Mouse (Mus musculus): Measurements from ENCODE around the gene Fchsd2. TPM values are rescaled to one million over a fixed set of nuclear protein-coding genes. Genes with fewer than 3 reads are reported as not detected.

The Fchsd2 gene
- polyA plus RNA-seq, 1 experiment from 2014 or later, result 8.0 TPM

DNA sequence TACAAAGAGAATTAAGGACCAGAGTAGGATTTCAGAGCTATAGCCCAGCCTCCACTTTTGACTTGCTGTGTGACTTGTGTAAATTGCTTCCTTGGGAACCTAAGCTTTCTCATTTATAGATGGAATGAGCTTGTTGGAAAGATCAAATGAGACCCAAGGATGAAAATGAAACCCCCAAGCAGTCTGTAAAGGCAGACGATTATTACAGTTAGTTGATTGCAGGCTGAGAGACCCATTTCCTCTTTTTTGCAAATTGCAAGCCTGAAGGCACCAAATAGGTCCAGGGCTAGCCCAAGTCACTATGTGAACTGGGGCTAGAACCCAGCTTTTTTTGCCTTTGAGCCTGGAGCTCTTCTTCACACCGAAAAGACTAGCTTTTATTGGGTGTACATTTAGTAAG, 218.4 kb downstream of the Fchsd2 start:
- peak overlapping the region; percentile 78 for H3K9ac ChIP-seq
- H3K27me3 ChIP-seq (replicated peaks), result no peaks in the 10 kb centered on the region
- WGBS (ENCODE audit: insufficient replicate concordance), result 16% methylated on average over 2 of the region's 2 CpGs
- peak overlapping the region; percentile 93 for H3K27ac ChIP-seq
- no peaks in the 10 kb centered on the region for H3K9me3 ChIP-seq (replicated peaks)
- H3K4me2 ChIP-seq, result peak overlapping the region; percentile 74
- no peaks in the 10 kb centered on the region for H3K36me3 ChIP-seq
- H3K4me1 ChIP-seq, result peaks cover 46% of the 10 kb centered on the region
- no peak for ATAC-seq
- peak overlapping the region; percentile 68 for H3K4me3 ChIP-seq

DNA sequence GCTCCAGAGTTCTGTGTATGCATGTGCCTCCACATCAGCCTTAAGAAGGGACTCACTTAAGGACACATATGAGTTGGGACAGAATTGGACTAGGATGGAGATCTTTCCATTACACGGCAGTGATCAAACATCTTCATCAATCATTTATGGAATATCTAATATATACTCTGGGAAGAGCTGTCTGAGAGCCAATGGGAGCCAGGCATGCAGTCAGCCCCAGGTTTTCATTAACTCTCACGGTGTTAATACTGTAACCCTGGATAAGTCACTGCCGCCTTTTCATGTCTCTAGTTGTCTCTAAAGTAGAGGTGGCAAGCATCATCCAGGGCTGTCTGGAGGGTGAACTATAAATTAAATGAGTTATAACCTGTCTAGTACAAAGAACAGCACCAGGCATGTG, 220.4 kb downstream of the Fchsd2 start:
- 78% methylated on average over 3 of the region's 3 CpGs for WGBS (ENCODE audit: insufficient replicate concordance)
- Histone ChIP-seq H3K4me1 (peaks cover 66% of the 10 kb centered on the region), H3K9me3 (replicated peaks) (no peaks in the 10 kb centered on the region), H3K27me3 (replicated peaks) (no peaks in the 10 kb centered on the region), H3K27ac (no peak overlapping the region), H3K4me2 (no peak overlapping the region), H3K36me3 (no peaks in the 10 kb centered on the region), H3K9ac (no peak overlapping the region), H3K4me3 (no peak overlapping the region)
- ATAC-seq, result no peak

DNA sequence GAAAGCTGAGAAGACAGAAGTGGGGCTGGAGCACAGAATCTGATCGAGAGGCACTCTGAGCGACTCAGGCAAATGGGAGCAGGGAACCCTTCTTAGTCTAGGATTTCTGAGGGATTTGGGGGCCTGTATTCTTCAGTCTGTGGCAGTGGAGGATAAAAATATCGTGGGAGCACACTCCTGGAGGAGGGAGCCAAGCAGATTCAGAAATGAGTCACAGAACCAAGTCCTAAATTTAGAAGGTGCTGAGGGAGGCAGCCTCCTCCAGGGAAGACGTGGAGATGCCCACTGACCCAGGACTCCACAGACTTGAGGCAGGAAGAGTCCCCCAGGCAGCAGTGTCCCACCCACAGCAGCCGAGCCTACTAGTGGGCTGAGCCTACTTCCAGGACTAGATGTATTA, 221.7 kb downstream of the Fchsd2 start:
- H3K9me3 ChIP-seq (replicated peaks), result no peaks in the 10 kb centered on the region
- no peak for ATAC-seq
- H3K9ac ChIP-seq, result no peak overlapping the region
- H3K4me3 ChIP-seq, result no peak overlapping the region
- H3K36me3 ChIP-seq, result no peaks in the 10 kb centered on the region
- no peak overlapping the region for H3K27ac ChIP-seq
- H3K27me3 ChIP-seq (replicated peaks), result no peaks in the 10 kb centered on the region
- H3K4me1 ChIP-seq, result peaks cover 79% of the 10 kb centered on the region
- H3K4me2 ChIP-seq, result no peak overlapping the region
- 69% methylated on average over 5 of the region's 5 CpGs for whole genome bisulfite sequencing (ENCODE audit: insufficient replicate concordance)

DNA sequence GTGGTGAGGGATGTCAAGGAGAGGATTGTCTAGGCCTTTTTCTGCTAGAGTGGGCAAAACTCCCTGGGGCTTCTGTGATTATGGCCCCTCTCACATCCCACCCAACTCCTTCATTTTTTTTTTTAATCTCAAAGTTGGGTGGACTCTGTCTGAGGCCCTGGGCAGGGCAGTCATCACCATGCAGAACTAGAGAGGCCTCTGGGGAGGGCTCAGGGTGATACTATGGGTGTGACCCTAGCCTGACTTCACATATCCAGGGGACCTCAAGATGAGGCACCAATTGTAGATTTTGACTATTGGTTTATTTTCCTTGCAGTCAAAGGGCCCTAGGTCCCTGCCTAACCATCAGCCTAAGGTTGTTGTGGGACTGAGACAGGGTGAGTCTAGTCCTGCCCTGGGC, 223.0 kb downstream of the Fchsd2 start:
- peak overlapping the region; percentile 28; the same call in 1 of the 2 replicates for H3K9ac ChIP-seq
- no peaks in the 10 kb centered on the region for H3K36me3 ChIP-seq
- ATAC-seq, result peak; percentile 78
- H3K9me3 ChIP-seq (replicated peaks), result no peaks in the 10 kb centered on the region
- peaks cover 83% of the 10 kb centered on the region for H3K4me1 ChIP-seq
- peak overlapping the region; percentile 42 for H3K4me2 ChIP-seq
- H3K4me3 ChIP-seq, result no peak overlapping the region
- peak overlapping the region; percentile 81 for H3K27ac ChIP-seq
- no peaks in the 10 kb centered on the region for H3K27me3 ChIP-seq (replicated peaks)

DNA sequence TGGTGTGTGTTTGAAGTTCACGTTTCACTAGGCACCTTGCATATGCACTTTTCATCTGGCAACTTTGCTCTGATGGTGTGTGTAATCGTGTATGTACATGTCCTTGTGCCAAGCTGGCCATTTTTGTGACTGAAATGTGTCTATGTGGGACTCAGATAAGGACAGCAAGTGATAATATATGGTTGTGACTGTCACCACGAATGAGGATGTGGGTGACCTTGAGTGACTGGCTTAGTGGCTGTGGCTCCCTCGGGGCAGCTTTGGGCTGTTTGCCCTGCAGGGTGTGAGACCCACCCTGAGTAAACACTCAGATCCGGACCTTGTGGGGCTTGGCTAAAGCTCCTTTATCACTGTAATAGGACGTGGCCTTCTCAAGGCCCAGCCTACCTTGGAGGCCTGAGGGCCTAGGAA, 223.9 kb downstream of the Fchsd2 start:
- ATAC-seq, result peak; percentile 55
- Histone ChIP-seq H3K27me3 (replicated peaks) (no peaks in the 10 kb centered on the region; the same call in 1 of the 2 replicates), H3K27ac (peak overlapping the region; percentile 81), H3K9me3 (replicated peaks) (no peaks in the 10 kb centered on the region), H3K4me3 (no peak overlapping the region), H3K4me1 (peaks cover 82% of the 10 kb centered on the region), H3K9ac (0 out of 2 replicates have a peak overlapping the region, but pooled peaks have one; percentile 28), H3K4me2 (peak overlapping the region; percentile 42), H3K36me3 (no peaks in the 10 kb centered on the region)
- WGBS (ENCODE audit: insufficient replicate concordance), result 13% methylated on average over 6 of the region's 6 CpGs

DNA sequence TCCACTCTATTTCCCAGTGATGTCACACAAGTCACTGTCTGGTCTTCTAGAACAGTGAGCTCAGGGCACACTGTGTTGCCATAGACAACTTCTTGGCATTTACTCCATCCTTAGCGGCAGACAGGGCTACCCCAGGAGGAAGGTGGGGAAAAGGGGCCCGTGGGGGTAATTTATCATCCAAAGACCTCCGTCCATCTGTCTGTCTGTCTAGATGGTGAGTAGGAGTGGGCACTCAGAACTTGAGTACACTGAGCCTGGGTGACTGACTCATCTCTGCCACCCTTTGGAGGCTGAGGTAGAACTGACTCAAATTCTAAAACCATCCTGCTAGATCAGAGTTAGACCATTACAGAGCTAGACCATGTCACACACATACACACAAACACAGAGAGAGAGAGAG, 224.4 kb downstream of the Fchsd2 start, which contains the start of gene Stard10:
Gene Stard10, plus strand, starts transcription at position 73 of the 400 bp plus-strand sequence.
- Histone ChIP-seq H3K4me2 (peak within 1 kb of the TSS; percentile 42), H3K4me1 (peaks cover 85% of the 10 kb centered on the region), H3K27ac (peak within 1 kb of the TSS; percentile 81), H3K36me3 (no peaks in the 10 kb centered on the region), H3K9ac (peak within 1 kb of the TSS; percentile 28; the same call in 1 of the 2 replicates), H3K9me3 (replicated peaks) (no peaks in the 10 kb centered on the region), H3K27me3 (replicated peaks) (peaks cover under 1% of the 10 kb centered on the region; the same call in 1 of the 2 replicates), H3K4me3 (no peak within 1 kb of the TSS)
- 53% methylated on average over 3 of the region's 3 CpGs for WGBS (ENCODE audit: insufficient replicate concordance)
- no peak for ATAC-seq

DNA sequence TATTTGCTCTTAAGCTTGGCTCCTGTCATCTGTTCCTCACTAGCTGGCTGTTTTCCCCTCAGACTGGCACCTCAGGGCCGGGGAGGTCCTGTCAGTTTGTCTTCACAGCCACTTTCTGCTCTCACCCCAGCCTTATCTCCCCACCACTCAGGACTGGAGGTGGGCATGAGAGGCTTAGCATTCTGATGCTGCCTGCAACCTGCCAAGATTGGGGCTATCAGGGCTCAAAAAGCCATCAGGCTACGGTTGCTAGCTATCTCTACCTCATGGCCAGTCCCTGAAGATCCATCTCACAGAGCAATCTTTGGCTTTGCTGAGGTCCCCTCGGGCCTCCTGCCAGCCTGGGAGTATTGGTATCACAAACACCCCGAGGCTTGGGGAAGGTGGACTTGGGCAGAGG, 226.2 kb downstream of the Fchsd2 start:
- Histone ChIP-seq H3K4me3 (no peak overlapping the region), H3K27me3 (replicated peaks) (peaks cover 7% of the 10 kb centered on the region), H3K36me3 (no peaks in the 10 kb centered on the region), H3K4me1 (peaks cover 96% of the 10 kb centered on the region), H3K9ac (peak overlapping the region; percentile 36; the same call in 1 of the 2 replicates), H3K27ac (peak overlapping the region; percentile 81), H3K9me3 (replicated peaks) (no peaks in the 10 kb centered on the region), H3K4me2 (peak overlapping the region; percentile 31)
- ATAC-seq, result peak; percentile 40
- 19% methylated on average over 4 of the region's 4 CpGs for WGBS (ENCODE audit: insufficient replicate concordance)

DNA sequence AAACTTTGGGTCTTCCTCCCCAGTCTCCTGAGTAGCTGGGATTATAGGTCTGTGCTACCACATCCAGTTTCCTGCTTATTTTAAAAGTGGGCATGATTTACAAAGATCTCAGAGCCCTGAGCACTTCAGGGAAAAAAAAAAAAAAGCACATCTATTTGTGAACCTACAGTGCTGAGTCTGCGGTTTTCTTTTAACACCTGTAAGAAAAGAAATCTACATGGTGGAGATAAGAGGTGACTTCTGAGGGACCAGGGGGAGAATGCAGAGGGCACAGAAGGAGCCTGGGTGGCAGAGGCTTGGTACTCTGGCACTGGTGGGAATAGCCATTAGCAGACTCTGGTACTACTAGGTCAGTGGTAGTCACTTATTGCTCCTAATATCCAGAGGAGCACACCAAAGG, 227.1 kb downstream of the Fchsd2 start:
- Histone ChIP-seq H3K27me3 (replicated peaks) (peaks cover 7% of the 10 kb centered on the region), H3K4me2 (peak overlapping the region; percentile 98; the same call in 1 of the 2 replicates), H3K36me3 (peaks cover 4% of the 10 kb centered on the region), H3K9me3 (replicated peaks) (no peaks in the 10 kb centered on the region), H3K27ac (peak overlapping the region; percentile 81), H3K4me1 (peaks cover 98% of the 10 kb centered on the region), H3K4me3 (no peak overlapping the region), H3K9ac (no peak overlapping the region)
- ATAC-seq, result no peak
- WGBS (ENCODE audit: insufficient replicate concordance), result 71% methylated on average over 1 of the region's 1 CpGs

DNA sequence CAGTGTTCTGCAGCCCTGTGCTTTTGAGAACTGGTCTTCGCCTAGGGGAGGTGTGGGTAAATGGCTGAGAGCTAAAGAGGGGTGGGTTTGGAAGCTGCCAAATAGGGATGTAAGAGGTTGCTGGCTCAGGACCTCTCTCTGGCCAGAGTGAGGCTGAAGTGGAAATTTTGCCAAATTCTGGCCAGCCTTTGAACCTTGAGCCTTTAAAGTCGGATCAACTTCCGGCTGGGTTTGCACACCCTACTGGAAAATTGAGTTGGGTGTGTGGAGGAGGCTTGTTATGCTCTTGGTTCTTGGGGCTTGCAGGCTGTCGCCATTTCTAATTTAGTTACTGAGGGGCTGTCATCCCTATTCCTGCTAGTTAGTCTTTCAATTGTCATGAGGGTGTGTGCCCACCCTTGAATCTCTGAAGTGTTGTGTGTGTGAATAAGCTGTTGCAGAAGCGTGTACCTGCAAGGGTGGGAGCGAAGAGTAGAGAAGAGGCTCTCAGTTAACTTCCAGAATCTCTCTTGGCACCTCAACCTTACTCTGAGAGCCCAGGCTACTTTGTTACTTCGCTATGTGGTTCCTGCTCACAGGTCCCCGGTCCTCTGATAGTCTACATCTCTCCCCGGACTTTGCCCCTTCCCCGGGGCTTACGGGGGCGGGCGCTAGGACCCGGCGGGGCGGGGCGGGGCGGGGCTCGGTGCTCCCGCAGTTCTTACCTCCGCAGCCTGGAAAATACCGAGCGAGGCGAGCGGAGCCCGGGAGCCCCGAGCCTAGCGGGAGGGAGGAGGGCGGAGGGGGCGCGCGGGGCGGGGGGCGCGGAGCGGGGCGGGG, 227.9 kb downstream of the Fchsd2 start:
- WGBS (ENCODE audit: insufficient replicate concordance), result 6% methylated on average over 35 of the region's 37 CpGs
- peaks cover 12% of the 10 kb centered on the region for H3K36me3 ChIP-seq
- peak; percentile 16; the same call in 1 of the 2 replicates for ATAC-seq
- H3K27ac ChIP-seq, result peak overlapping the region; percentile 81
- H3K4me3 ChIP-seq, result peak overlapping the region; percentile 78
- H3K9ac ChIP-seq, result peak overlapping the region; percentile 82
- peak overlapping the region; percentile 98 for H3K4me2 ChIP-seq
- peaks cover 98% of the 10 kb centered on the region for H3K4me1 ChIP-seq
- peaks cover 7% of the 10 kb centered on the region for H3K27me3 ChIP-seq (replicated peaks)
- H3K9me3 ChIP-seq (replicated peaks), result no peaks in the 10 kb centered on the region

DNA sequence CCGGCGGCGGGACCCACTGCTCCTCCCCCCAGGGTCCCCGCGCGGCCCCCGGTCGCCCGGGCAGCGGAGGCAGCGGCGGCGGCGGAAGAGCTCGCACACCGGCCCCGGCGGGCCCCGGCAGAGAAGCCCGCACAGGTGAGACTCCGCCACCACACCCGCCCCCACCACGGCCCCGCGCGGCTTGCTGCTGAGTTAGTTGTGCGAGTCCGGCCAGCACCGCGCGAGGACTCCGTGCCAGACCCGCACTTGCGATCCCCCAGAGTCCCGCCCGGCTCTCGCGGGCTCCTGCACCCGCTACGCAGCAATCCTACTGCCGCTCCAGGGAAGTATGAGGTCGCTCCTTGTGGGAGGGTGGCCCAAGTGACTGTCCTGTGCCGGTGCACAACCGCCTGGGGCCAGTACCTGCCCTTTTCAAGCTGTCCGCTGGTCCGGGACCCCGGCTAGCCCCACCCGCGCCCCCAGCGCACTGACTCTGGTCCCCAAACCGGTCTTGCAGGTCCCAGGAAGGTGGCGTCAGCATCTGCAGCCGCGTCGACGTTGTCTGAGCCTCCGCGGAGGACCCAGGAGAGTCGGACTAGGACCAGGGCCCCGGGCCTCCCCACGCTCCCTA, 228.7 kb downstream of the Fchsd2 start:
- ATAC-seq, result peak; percentile 6; the same call in 1 of the 2 replicates
- peaks cover 7% of the 10 kb centered on the region for H3K27me3 ChIP-seq (replicated peaks)

DNA sequence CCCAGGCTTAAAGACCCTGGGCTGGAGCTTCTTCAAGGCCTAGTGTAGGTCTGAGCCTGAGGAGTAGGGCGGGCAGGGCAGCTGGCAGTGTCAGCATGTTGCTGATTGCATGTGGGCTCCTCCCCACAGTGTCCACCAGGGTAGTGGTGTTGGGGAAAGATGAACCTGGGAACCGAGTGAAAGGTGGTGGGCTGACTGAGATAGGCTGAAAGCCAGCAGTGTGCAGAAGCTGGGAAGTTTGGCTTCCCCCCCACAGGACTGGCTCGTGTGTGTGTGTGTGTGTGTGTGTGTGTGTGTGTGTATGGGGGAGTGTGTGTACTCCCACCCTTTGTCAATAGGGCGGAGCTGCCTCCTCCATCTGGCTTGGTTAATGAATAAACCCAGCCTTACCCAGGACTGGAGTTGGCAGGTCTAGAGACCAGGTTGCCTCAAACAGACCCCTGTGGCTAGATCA, 230.5 kb downstream of the Fchsd2 start:
- Histone ChIP-seq H3K9me3 (replicated peaks) (no peaks in the 10 kb centered on the region), H3K4me2 (peak overlapping the region; percentile 98), H3K4me1 (peaks cover 84% of the 10 kb centered on the region), H3K4me3 (peak overlapping the region; percentile 78), H3K9ac (peak overlapping the region; percentile 82; the same call in 1 of the 2 replicates), H3K27me3 (replicated peaks) (peaks cover 7% of the 10 kb centered on the region), H3K36me3 (peaks cover 19% of the 10 kb centered on the region), H3K27ac (peak overlapping the region; percentile 69)
- ATAC-seq, result peak; percentile 56
- 47% methylated on average over 4 of the region's 4 CpGs for WGBS (ENCODE audit: insufficient replicate concordance)

More for the DNA sequence above, 228.7 kb downstream of the Fchsd2 start:
- peak overlapping the region; percentile 82 for H3K9ac ChIP-seq
- H3K4me3 ChIP-seq, result peak overlapping the region; percentile 78
- peak overlapping the region; percentile 98 for H3K4me2 ChIP-seq
- peak overlapping the region; percentile 81 for H3K27ac ChIP-seq
- H3K36me3 ChIP-seq, result peaks cover 13% of the 10 kb centered on the region
- peaks cover 92% of the 10 kb centered on the region for H3K4me1 ChIP-seq
- no peaks in the 10 kb centered on the region for H3K9me3 ChIP-seq (replicated peaks)
- WGBS (ENCODE audit: insufficient replicate concordance), result 4% methylated on average over 60 of the region's 61 CpGs

Measured in liver, embryonic 12.5 days (tissue).